Mouse (Mus musculus): ENCODE data around the gene Gm42957. TPM values are rescaled to one million over a fixed set of nuclear protein-coding genes. Genes with fewer than 3 reads are reported as not detected.

Gene Gm42957
- not detected for polyA plus RNA-seq (2015; fragmentation: Illumina TruSeq; extraction: RNeasy Lipid Tissue Mini Kit (QIAGEN cat#74804); ENCODE audit: insufficient read depth, low read depth, low replicate concordance)

GRCm38 (mm10) chr3:96634928-96635879 lies at the start of gene Gm42957, which contains the start of gene Pex11b:
Gm42957 (plus strand) TSS chr3:96635474.
Pex11b (plus strand) TSS chr3:96635376.

GRCm38 (mm10) chr3:96593790-96594560 lies 41.3 kb upstream of the Gm42957 start, which contains the start of gene Polr3gl:
Polr3gl (minus strand) TSS chr3:96594181.

GRCm38 (mm10) chr3:96596228-96596707 lies 39.0 kb upstream of the Gm42957 start, which contains the start of gene Ankrd34a:
Ankrd34a (plus strand) TSS chr3:96596636.

GRCm38 (mm10) chr3:96600639-96601250 lies 34.5 kb upstream of the Gm42957 start, which contains the start of gene Lix1l:
Lix1l (plus strand) TSS chr3:96601149.

GRCm38 (mm10) chr3:96629729-96630600 lies 5.3 kb upstream of the Gm42957 start, which contains the start of gene Rbm8a:
Rbm8a (plus strand) TSS chr3:96629933.

GRCm38 (mm10) chr3:96645018-96645649 lies 9.9 kb downstream of the Gm42957 start, which contains the start of gene Itga10:
Itga10 (plus strand) TSS chr3:96645584.

GRCm38 (mm10) chr3:96669727-96670468 lies 34.6 kb downstream of the Gm42957 start, which contains the start of gene Ankrd35:
Ankrd35 (plus strand) TSS chr3:96670131.

GRCm38 (mm10) chr3:96696198-96696765 lies 61.0 kb downstream of the Gm42957 start, which contains the start of gene Pias3:
Pias3 (plus strand) TSS chr3:96696384.

Other genes starting within 250 kb of the Gm42957 start
- not detected for gene BC107364, start 183.2 kb upstream of the Gm42957 start, polyA plus RNA-seq (2015; fragmentation: Illumina TruSeq; extraction: RNeasy Lipid Tissue Mini Kit (QIAGEN cat#74804); ENCODE audit: insufficient read depth, low read depth, low replicate concordance)
- gene Hfe2, start 110.3 kb upstream of the Gm42957 start, polyA plus RNA-seq (2015; fragmentation: Illumina TruSeq; extraction: RNeasy Lipid Tissue Mini Kit (QIAGEN cat#74804); ENCODE audit: insufficient read depth, low read depth, low replicate concordance) = not detected
- gene Txnip, start 77.5 kb upstream of the Gm42957 start, polyA plus RNA-seq (2015; fragmentation: Illumina TruSeq; extraction: RNeasy Lipid Tissue Mini Kit (QIAGEN cat#74804); ENCODE audit: insufficient read depth, low read depth, low replicate concordance) = 316 TPM
- not detected for gene Gm16253, start 58.5 kb upstream of the Gm42957 start, polyA plus RNA-seq (2015; fragmentation: Illumina TruSeq; extraction: RNeasy Lipid Tissue Mini Kit (QIAGEN cat#74804); ENCODE audit: insufficient read depth, low read depth, low replicate concordance)
- gene Polr3gl, start 41.3 kb upstream of the Gm42957 start, polyA plus RNA-seq (2015; fragmentation: Illumina TruSeq; extraction: RNeasy Lipid Tissue Mini Kit (QIAGEN cat#74804); ENCODE audit: insufficient read depth, low read depth, low replicate concordance) = 15.7 TPM
- gene Ankrd34a, start 38.8 kb upstream of the Gm42957 start, polyA plus RNA-seq (2015; fragmentation: Illumina TruSeq; extraction: RNeasy Lipid Tissue Mini Kit (QIAGEN cat#74804); ENCODE audit: insufficient read depth, low read depth, low replicate concordance) = not detected
- gene Lix1l, start 34.3 kb upstream of the Gm42957 start, polyA plus RNA-seq (2015; fragmentation: Illumina TruSeq; extraction: RNeasy Lipid Tissue Mini Kit (QIAGEN cat#74804); ENCODE audit: insufficient read depth, low read depth, low replicate concordance) = 7.0 TPM
- gene Rbm8a, start 5.5 kb upstream of the Gm42957 start, polyA plus RNA-seq (2015; fragmentation: Illumina TruSeq; extraction: RNeasy Lipid Tissue Mini Kit (QIAGEN cat#74804); ENCODE audit: insufficient read depth, low read depth, low replicate concordance) = 9.3 TPM
- 13.1 TPM for gene Pex11b, start 98 bp upstream of the Gm42957 start, polyA plus RNA-seq (2015; fragmentation: Illumina TruSeq; extraction: RNeasy Lipid Tissue Mini Kit (QIAGEN cat#74804); ENCODE audit: insufficient read depth, low read depth, low replicate concordance)
- gene Itga10, start 10.1 kb downstream of the Gm42957 start, polyA plus RNA-seq (2015; fragmentation: Illumina TruSeq; extraction: RNeasy Lipid Tissue Mini Kit (QIAGEN cat#74804); ENCODE audit: insufficient read depth, low read depth, low replicate concordance) = 3.6 TPM
- 0.31 TPM for gene Ankrd35, start 34.7 kb downstream of the Gm42957 start, polyA plus RNA-seq (2015; fragmentation: Illumina TruSeq; extraction: RNeasy Lipid Tissue Mini Kit (QIAGEN cat#74804); ENCODE audit: insufficient read depth, low read depth, low replicate concordance)
- 12.7 TPM for gene Pias3, start 60.9 kb downstream of the Gm42957 start, polyA plus RNA-seq (2015; fragmentation: Illumina TruSeq; extraction: RNeasy Lipid Tissue Mini Kit (QIAGEN cat#74804); ENCODE audit: insufficient read depth, low read depth, low replicate concordance)
- 2.9 TPM for gene Nudt17, start 73.1 kb downstream of the Gm42957 start, polyA plus RNA-seq (2015; fragmentation: Illumina TruSeq; extraction: RNeasy Lipid Tissue Mini Kit (QIAGEN cat#74804); ENCODE audit: insufficient read depth, low read depth, low replicate concordance)
- 6.0 TPM for gene Polr3c, start 92.2 kb downstream of the Gm42957 start, polyA plus RNA-seq (2015; fragmentation: Illumina TruSeq; extraction: RNeasy Lipid Tissue Mini Kit (QIAGEN cat#74804); ENCODE audit: insufficient read depth, low read depth, low replicate concordance)
- 5.8 TPM for gene Rnf115, start 92.2 kb downstream of the Gm42957 start, polyA plus RNA-seq (2015; fragmentation: Illumina TruSeq; extraction: RNeasy Lipid Tissue Mini Kit (QIAGEN cat#74804); ENCODE audit: insufficient read depth, low read depth, low replicate concordance)
- gene Pdzk1, start 193.8 kb downstream of the Gm42957 start, polyA plus RNA-seq (2015; fragmentation: Illumina TruSeq; extraction: RNeasy Lipid Tissue Mini Kit (QIAGEN cat#74804); ENCODE audit: insufficient read depth, low read depth, low replicate concordance) = not detected
- not detected for gene Cd160, start 193.9 kb downstream of the Gm42957 start, polyA plus RNA-seq (2015; fragmentation: Illumina TruSeq; extraction: RNeasy Lipid Tissue Mini Kit (QIAGEN cat#74804); ENCODE audit: insufficient read depth, low read depth, low replicate concordance)

Measured in pancreas, adult 10 weeks (tissue).